Mouse (Mus musculus) liver, embryonic 16.5 days (tissue): ENCODE results near the gene Poc1b. TPM values are rescaled to one million over a fixed set of nuclear protein-coding genes. Genes with fewer than 3 reads are reported as not detected.
A peak's percentile ranks its signal among the peaks of the same experiment; 100 is the strongest.

Experiments used
- ATAC-seq: fragments of 200-750 bp; cut with Nextera tagmentation; 2 replicates; pipeline ENCODE4 v1.8.0; 2017; ENCODE audit warnings: low read depth, mild to moderate bottlenecking, moderate number of reproducible peaks, moderate library complexity
- H3K27ac ChIP-seq: fragments of 300-500 bp; sonication (generic); 2 replicates; pipeline ENCODE4 v1.5.1; 2014; ENCODE audit warnings: mild to moderate bottlenecking, low read length
- H3K27me3 ChIP-seq: fragments of 300-500 bp; sonication (generic); 2 replicates; pipeline ENCODE4 v1.6.1; 2014; ENCODE audit warnings: low read depth, low read length, mixed read lengths; ENCODE audit not compliant: control insufficient read depth, insufficient read depth
- H3K36me3 ChIP-seq: fragments of 300-500 bp; sonication (generic); 2 replicates; pipeline ENCODE4 v1.6.1; 2014; ENCODE audit warnings: mild to moderate bottlenecking; ENCODE audit not compliant: control insufficient read depth, insufficient read depth
- H3K4me1 ChIP-seq: fragments of 300-500 bp; sonication (generic); 2 replicates; pipeline ENCODE4 v1.6.1; 2014; ENCODE audit warnings: low read depth, low read length, mixed read lengths; ENCODE audit not compliant: control insufficient read depth
- H3K4me2 ChIP-seq: fragments of 300-500 bp; sonication (generic); 2 replicates; pipeline ENCODE4 v1.6.1; 2014; ENCODE audit warnings: low read depth, low read length, mixed read lengths
- H3K4me3 ChIP-seq: fragments of 300-500 bp; sonication (generic); 2 replicates; pipeline ENCODE4 v1.5.1; 2014; ENCODE audit warnings: low read depth, mild to moderate bottlenecking, low read length
- H3K9ac ChIP-seq: fragments of 300-500 bp; sonication (generic); 2 replicates; pipeline ENCODE4 v1.6.1; 2014; ENCODE audit warnings: low read depth, low read length
- H3K9me3 ChIP-seq: fragments of 300-500 bp; sonication (generic); replicated peaks from 2 replicates; pipeline ENCODE4 v1.6.1; 2016; ENCODE audit warnings: low read length; ENCODE audit not compliant: control insufficient read depth
- WGBS: fragments of 180-500 bp; shearing (Covaris S2); extraction: QIAGEN DNeasy Blood & Tissue Kit; methylation state at CpG from one replicate; pipeline ENCODE4 v1.1.7; 2014; ENCODE audit not compliant: insufficient replicate concordance; 5-methylcytosine and 5-hydroxymethylcytosine counted together
- polyA plus RNA-seq: library from polyadenylated mRNA; unstranded; fragments of >200 nt; fragmentation: Nextera tagmentation; extraction: Ambion mirVana; gene quantifications from 2 replicates; pipeline ENCODE4 v1.2.1, GENCODE M21; 2015

The Poc1b gene
- polyA plus RNA-seq, 1 experiment from 2014 or later = 6.8 TPM

DNA sequence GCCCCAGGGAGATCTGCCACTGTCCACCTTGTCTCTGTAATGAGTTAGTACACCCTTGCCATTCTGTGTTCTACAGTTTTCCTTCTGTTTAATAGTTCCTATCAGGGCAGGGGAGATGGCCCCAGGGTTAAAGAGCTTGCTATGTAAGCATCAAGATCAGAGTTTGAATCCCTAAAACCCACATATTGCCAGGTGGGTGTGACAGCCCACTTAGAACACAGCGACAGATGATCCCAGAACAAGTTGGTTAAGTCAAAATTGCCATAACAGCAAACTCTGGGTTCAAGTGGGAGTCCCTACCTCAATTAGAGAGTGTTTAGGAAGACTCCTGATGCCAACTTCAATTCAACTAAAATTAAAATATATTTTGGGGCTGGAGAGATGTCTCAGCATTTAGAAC is 81.3 kb downstream of the Poc1b start:
- H3K4me3 ChIP-seq = no peak overlapping the region
- WGBS = 77% methylated on average over 1 of the region's 1 CpGs

DNA sequence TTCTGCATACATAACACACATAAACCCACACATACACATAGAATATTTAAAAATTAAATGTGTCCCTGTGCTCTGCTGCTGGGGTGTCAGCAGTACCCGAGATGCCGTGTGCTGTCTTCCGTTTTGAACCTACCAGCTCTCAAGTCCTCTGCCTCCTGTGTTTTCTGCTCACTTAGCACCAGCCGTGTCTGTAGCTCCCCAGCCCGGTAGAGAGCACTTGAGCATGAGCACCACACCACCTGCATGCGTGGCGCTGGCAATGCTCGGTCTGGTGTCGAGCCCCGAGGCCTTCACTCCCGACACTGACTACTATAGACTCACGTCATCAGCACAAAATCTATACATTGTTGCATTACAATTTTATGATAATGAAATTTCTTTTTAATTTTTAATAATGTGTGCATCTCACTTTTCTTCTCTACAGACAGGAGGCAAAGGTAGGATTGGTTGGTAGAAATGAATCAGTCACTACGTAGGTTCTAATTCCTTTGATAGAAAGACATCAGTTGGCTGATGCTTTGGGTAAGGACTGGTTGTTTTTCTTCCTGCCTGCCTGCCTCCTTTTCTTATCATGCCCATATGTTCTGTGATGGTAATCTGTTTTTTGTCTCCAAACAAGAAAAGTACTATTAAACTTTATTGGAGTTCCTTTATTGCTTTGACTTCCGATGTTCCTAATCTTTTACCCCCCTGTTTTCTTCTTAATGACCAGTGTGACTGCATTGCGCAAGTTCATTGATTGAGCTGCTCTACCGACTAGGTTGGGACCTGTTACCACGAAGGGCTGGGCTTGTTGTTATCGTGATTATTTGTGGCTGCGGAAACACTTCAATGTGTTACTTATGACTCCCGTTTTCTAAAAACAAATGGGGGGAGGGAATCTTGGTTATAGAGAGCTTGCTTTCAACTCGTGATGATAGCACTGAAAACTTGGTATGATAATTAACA is 82.1 kb downstream of the Poc1b start:
- WGBS = 66% methylated on average over 21 of the region's 21 CpGs
- Histone ChIP-seq H3K4me3 (no peak overlapping the region), H3K36me3 (no peaks in the 10 kb centered on the region), H3K9me3 (no peaks in the 10 kb centered on the region), H3K9ac (no peak overlapping the region), H3K27ac (no peak overlapping the region), H3K27me3 (no peaks in the 10 kb centered on the region), H3K4me1 (no peaks in the 10 kb centered on the region), H3K4me2 (no peak overlapping the region)
- ATAC-seq = no peak

More for the DNA sequence above, 81.3 kb downstream of the Poc1b start:
- no peak overlapping the region for H3K9ac ChIP-seq
- no peak overlapping the region for H3K27ac ChIP-seq
- H3K4me1 ChIP-seq = no peaks in the 10 kb centered on the region
- no peaks in the 10 kb centered on the region for H3K27me3 ChIP-seq
- no peaks in the 10 kb centered on the region for H3K36me3 ChIP-seq
- no peak overlapping the region for H3K4me2 ChIP-seq
- no peaks in the 10 kb centered on the region for H3K9me3 ChIP-seq
- no peak for ATAC-seq

DNA sequence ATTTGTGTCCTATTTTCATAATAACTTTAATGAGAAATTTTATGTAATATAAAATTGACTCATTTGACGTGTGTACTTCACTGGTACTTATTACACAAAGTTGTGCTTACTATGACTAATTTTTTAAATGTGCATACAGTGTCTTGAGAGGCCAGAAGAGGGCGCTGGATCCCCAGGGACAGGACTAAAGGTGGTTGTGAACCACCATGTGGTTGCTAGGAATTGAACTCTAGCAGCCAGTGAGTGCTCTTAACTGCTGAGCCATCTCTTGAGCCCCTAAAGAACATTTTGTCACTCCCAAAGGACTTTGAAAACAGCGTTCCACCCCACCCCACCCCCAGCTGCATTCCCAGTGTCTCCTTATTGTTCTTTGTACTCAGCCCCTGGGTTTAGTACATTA is 84.0 kb downstream of the Poc1b start:
- H3K27ac ChIP-seq = no peak overlapping the region
- no peaks in the 10 kb centered on the region for H3K9me3 ChIP-seq
- no peaks in the 10 kb centered on the region for H3K36me3 ChIP-seq
- no peaks in the 10 kb centered on the region for H3K4me1 ChIP-seq
- WGBS = 45% methylated on average over 3 of the region's 3 CpGs
- ATAC-seq = no peak
- no peaks in the 10 kb centered on the region for H3K27me3 ChIP-seq
- no peak overlapping the region for H3K4me2 ChIP-seq
- H3K9ac ChIP-seq = no peak overlapping the region
- no peak overlapping the region for H3K4me3 ChIP-seq

DNA sequence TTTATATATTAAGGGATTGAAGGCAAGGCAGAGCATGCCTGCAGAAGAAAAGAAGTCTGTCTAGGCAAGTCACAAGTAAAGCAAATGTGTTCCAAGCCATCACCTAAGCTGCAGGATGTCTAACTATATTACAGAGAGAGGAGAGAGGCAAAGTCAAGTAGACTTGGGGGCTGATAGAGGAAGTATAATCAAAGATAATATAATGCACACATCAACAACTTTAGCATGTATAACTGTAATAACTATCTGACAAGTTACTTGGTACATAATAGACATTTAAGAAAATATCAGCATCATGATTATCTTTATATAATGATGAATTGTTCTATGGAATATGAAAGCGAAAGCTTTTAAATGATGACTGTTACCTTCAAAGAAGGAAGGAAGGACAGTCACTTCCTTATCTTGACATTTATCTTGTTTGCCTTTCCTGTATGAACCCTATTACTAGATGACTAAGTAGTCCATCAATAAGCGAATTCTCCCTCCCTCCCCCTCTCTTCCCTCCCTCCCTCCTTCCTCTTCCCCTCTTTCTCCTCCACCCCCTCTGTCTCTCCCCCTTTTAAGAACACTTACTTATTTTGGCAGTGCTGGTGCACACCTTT is 87.7 kb downstream of the Poc1b start:
- Histone ChIP-seq H3K9me3 (no peaks in the 10 kb centered on the region), H3K36me3 (no peaks in the 10 kb centered on the region), H3K4me1 (peaks cover 8% of the 10 kb centered on the region), H3K4me3 (no peak overlapping the region), H3K9ac (no peak overlapping the region), H3K27me3 (no peaks in the 10 kb centered on the region), H3K4me2 (no peak overlapping the region), H3K27ac (no peak overlapping the region)
- no peak for ATAC-seq
- 21% methylated on average over 2 of the region's 2 CpGs for WGBS

- Histone ChIP-seq H3K9me3 (no peaks in the 10 kb centered on the region), H3K4me3 (no peak overlapping the region), H3K4me1 (peaks cover 8% of the 10 kb centered on the region), H3K27ac (no peak overlapping the region), H3K9ac (no peak overlapping the region), H3K36me3 (no peaks in the 10 kb centered on the region), H3K4me2 (no peak overlapping the region), H3K27me3 (no peaks in the 10 kb centered on the region)
- WGBS = 78% methylated on average over 13 of the region's 13 CpGs
- ATAC-seq = no peak
Measured at GRCm38 (mm10) chr10:99196556-99196955, 89.7 kb downstream of the Poc1b start.

DNA sequence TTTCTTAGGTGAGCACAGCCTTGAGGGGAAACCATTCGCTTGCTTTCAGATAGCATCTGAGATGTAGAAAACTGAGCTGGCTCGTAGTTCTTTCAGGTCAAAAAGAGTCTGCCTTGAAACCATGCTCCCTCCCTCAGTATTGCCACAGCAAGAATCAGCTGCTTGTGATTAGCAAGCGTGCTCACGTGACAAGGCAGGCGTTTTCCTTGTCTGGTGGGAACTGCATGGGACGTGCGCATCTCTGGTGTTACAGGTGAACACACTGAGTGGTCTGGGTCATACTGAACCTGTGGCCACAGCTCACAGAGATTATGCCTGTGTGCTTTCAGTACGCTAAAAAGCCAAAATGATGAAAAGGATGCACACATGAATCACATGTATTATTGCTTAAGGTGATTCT is 90.3 kb downstream of the Poc1b start:
- H3K4me3 ChIP-seq = no peak overlapping the region
- ATAC-seq = no peak

GRCm38 (mm10) chr10:99197607-99198305 is 90.9 kb downstream of the Poc1b start:
- H3K9me3 ChIP-seq = no peaks in the 10 kb centered on the region
- H3K4me1 ChIP-seq = peaks cover 10% of the 10 kb centered on the region
- no peak overlapping the region for H3K4me2 ChIP-seq
- no peaks in the 10 kb centered on the region for H3K36me3 ChIP-seq
- no peak overlapping the region for H3K27ac ChIP-seq
- H3K27me3 ChIP-seq = no peaks in the 10 kb centered on the region
- no peak overlapping the region for H3K9ac ChIP-seq
- WGBS = 32% methylated on average over 9 of the region's 9 CpGs
- ATAC-seq = peak; percentile 52
- no peak overlapping the region for H3K4me3 ChIP-seq

More for the DNA sequence above, 90.3 kb downstream of the Poc1b start:
- Histone ChIP-seq H3K9ac (no peak overlapping the region), H3K27ac (no peak overlapping the region), H3K27me3 (no peaks in the 10 kb centered on the region), H3K4me1 (peaks cover 10% of the 10 kb centered on the region), H3K4me2 (no peak overlapping the region), H3K36me3 (no peaks in the 10 kb centered on the region), H3K9me3 (no peaks in the 10 kb centered on the region)
- WGBS = 72% methylated on average over 8 of the region's 8 CpGs

DNA sequence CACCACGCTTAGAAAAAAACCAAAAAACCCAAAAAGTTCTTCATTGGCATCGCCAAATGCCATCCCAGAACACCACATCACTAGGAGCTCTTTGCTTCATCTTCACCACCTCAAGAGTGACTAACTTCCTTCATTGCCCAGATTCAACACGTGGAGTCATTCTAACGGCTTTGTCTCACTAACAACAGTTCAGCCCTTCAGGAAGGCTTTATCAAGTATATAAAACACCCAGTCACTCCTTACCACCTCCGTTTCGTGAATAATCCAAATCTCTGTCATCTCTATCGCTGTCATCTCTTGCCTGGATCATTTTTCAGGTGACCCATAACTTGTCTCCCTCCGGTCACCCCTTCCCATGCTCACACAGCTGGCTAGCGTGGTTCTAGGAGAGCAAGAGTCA is 92.1 kb downstream of the Poc1b start:
- H3K9ac ChIP-seq = no peak overlapping the region
- 66% methylated on average over 9 of the region's 9 CpGs for WGBS
- peaks cover 16% of the 10 kb centered on the region for H3K4me1 ChIP-seq
- ATAC-seq = no peak
- H3K27me3 ChIP-seq = no peaks in the 10 kb centered on the region
- H3K27ac ChIP-seq = no peak overlapping the region
- H3K9me3 ChIP-seq = no peaks in the 10 kb centered on the region
- H3K36me3 ChIP-seq = no peaks in the 10 kb centered on the region
- no peak overlapping the region for H3K4me3 ChIP-seq
- H3K4me2 ChIP-seq = no peak overlapping the region

DNA sequence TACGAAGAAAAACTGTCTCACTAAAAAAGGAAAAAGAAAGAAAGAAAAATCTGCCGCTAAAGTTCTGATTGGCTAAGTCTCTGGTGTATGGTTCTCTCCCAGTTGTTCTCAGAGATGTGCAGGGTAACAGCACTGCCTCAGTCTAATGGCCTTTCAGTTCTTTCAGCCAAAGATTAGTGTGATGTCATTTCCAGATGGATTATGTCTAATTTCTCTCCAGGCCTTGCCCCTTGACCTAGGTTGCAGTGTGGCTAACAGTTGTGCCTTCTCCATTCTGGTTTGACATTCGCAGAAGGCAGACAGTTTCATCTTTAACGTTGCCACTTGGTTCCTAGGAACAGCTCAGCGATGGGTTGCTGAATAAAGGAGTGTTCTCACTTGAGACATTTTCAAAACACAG is 94.1 kb downstream of the Poc1b start:
- no peak for ATAC-seq
- H3K4me3 ChIP-seq = no peak overlapping the region
- H3K27ac ChIP-seq = no peak overlapping the region
- no peaks in the 10 kb centered on the region for H3K9me3 ChIP-seq
- H3K4me1 ChIP-seq = peaks cover 19% of the 10 kb centered on the region
- 66% methylated on average over 5 of the region's 5 CpGs for WGBS
- no peak overlapping the region for H3K9ac ChIP-seq
- no peaks in the 10 kb centered on the region for H3K36me3 ChIP-seq
- H3K27me3 ChIP-seq = no peaks in the 10 kb centered on the region
- H3K4me2 ChIP-seq = no peak overlapping the region
